Mouse (Mus musculus) c-Kit-positive CD71-positive TER-119-negative erythroid progenitor cells, embryonic 14.5 days (primary cell): ENCODE data around the gene Mypn.
A peak's percentile ranks its signal among the peaks of the same experiment; 100 is the strongest.

Experiments used
- DNase-seq: peaks from one replicate; pipeline ENCODE4 v3.0.0-alpha.2; 2013; ENCODE audit warnings: low read depth

Mypn gene

DNA sequence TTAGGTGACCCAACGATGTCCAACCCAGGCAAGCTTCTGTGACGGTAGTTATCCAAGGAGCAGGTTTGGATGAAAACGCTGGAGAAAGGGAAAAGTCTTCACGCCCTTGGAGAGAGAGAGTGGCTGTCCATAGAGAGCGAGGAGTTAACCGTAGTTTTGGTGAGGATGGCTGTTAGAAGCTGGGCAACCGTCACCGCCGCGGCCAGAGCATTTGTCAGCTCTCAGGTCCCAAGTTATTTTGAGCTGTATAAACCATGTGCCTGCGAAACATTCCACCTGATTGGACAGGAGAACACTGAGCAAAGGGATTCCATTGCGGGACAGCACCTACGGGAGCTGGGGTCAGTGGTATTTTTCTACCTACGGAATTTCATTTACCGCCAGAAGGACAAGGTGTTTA, at the start of gene Mypn:
TSS of gene Mypn (minus strand) at position 225 of the 400 bp plus-strand sequence.
- no peak for DNase-seq

DNA sequence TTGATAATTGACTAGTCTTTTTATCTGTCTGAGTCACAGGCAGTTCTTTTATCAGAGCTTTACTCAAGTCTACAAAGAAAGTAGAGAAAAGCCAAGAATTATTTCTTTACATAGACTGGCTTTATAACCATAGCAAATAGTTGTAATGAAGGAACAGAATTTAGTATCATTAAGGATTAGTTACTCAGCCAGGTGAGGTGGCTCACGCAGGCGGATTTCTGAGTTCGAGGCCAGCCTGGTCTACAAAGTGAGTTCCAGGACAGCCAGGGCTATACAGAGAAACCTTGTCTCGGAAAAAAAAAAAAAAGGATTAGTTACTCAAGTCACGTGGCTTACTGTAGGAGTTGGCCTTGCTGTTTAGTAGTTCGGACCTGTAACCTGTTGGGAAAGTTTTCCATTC, 44.7 kb upstream of the Mypn start:
- no peak for DNase-seq

- no peak for DNase-seq
Observed at GRCm38 (mm10) chr10:63247457-63247856, 43.7 kb upstream of the Mypn start.

DNA sequence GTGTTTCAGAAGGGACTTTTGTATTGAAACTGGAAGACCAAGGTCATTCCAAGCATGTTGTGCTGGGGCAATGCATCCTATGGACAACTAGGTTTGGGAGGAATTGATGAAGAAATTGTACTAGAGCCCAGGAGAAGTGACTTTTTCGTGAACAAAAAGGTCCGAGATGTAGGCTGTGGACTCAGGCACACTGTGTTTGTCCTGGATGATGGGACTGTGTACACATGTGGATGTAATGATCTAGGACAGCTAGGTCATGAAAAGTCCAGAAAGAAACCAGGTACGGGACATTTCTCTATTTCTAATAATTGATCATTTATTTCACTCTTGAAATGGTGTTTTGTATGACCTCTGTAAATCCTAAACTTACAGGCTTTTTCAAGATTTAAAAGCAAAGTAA, 42.1 kb upstream of the Mypn start:
- no peak for DNase-seq

- peak; percentile 48 for DNase-seq
Observed at GRCm38 (mm10) chr10:63244746-63245145, 41.0 kb upstream of the Mypn start.

DNA sequence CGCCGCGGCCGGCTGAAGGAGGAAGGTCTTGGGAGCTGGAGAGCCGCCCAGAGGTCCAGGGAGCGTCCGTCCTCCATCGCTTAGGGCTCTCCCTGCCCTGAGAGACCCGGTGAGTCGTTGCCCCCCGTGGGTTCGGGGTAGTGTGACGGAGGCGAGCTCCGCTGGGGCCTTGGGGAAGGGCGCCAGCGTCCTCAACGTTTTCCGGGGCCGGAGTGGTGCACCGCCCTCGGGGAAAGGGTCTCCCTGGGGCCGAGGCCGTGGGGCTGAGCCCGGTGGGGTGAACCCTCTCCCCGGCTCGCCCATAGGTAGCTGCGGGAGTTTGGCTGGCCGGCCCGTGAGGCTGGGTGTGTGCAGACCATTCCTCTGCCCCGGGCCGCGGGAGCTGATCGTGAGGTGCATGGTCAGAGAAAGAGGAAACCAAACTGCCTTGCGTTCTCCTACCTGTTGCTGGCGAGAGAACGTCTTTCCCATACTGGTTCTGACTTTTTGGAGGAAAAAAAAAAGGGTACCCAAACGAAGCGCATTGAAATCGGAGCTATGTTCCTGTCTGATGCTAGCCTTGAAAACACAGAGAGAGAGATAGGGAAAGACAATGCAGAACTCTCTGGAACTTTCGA, 40.4 kb upstream of the Mypn start:
- peak; percentile 43 for DNase-seq

DNA sequence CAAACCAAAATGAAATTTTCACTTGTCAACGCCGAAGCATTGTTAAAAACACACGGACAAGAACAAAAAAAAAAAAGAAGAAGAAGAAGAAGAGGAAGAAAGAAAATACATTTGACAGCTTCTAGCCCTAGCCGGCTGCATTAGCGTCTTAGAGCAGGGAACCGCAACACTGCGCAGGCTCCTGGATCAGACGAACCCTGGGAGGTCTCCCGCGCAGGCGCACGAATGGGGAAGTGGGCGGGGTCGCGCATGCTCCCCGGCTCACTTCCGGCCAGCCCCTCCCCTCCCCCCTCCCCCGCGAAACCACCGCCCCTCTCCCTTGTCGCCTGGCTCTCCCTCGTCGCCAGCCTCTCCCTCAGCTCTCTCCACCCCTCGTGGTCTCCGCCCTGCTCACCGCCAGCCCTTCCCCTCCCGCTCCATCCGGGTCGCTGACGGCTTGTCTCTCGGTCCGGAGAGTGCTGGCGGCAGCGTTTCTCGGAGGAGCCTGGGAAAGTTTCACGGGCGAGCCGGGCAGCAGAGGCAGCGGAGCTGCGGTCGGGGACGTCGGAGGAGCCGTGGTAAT, 39.8 kb upstream of the Mypn start, which contains the start of gene Herc4:
TSS of gene Herc4 (plus strand) at position 318 of the 562 bp plus-strand sequence.
- peak; percentile 85 for DNase-seq

DNA sequence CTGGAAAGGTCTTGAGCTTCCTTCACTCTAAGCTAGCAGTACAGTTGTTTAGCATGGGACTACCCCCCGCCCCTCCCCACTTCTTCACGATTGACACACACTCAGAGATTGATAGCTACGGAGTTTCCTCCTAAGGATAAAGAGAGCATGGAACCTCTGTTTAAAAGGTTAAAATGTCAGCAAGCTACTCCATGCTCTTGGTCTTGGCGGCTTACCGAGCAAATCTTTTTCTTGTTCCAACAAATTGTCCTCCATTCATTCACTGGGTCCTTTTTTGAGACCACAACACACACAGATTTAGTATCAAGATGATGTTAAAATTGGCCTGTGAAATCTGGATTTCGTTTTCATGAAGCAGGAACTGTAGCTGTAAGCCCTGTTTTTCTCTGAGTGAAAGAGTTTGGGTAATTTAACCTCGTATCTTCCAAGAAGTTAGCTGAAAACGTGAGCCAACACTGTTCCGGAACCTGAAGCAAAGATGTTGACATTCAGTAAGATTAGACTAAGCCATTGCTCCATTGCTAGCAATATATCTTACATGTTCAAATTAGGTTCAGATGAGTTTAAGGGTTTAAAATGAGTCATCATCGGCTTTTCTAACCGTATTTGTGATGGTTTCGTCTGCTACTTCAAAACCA, 39.2 kb upstream of the Mypn start:
- DNase-seq, result peak; percentile 13

DNA sequence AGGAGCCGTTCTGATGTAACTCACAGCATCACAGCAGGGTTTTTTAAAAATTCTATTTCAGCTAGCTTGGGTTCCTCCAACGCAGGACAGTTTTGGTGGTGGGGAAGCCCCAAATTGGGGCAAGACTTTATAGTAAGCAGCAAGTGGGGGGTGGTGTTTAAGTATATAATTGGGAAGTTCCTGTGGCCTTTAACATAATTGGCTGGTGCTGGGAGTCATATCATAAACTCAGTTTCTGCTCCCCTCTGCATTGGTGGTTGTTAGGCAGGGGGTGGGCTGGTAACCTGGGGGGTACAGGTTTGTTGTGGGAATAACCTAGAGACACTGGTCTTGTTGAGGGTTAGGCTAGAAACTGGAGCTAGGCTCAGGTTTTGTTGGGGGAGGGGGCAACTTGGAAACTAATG, 37.1 kb upstream of the Mypn start:
- no peak for DNase-seq

- DNase-seq, result no peak
Observed at GRCm38 (mm10) chr10:63239848-63240247, 36.1 kb upstream of the Mypn start.

DNA sequence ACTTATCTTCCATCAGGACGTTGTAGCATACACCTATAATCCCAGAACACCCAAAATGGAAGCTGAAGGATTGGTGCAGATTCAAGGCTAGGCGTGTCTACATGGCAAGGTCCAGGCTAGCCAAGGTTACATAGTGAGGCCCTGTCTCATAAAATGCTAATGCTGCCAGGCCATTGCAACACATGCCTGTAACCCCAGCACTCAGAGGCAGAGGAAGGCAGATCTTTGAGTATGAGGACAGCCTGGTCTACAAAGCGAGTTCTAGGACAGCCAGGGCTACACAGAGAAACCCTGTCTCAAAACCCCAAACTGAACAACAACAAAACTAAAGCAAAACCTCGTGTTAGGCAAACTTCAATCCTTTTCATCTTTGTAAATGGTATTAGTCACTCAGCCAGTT, 34.3 kb upstream of the Mypn start:
- DNase-seq, result no peak

GRCm38 (mm10) chr10:63237206-63237605, 33.5 kb upstream of the Mypn start:
- no peak for DNase-seq

DNA sequence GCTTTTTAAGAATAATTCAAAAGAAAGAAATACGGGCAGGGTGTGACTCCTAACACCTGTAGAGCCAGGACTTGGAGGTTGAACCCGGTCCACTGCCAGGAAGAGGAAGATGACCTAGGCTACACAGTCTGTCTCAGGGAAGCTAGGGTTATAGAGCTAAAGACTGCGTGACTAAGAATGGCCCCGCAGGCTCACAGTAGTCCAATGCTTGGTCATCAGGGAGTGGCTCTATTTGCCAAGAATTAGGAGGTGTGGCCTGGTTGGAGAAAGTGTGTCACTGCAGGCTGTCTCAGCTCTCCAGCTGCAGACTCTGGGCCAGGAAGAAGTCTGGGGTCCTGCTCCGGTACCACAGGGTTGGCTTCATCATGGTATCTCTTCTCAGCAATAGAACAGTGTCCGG, 32.9 kb upstream of the Mypn start:
- DNase-seq, result no peak

GRCm38 (mm10) chr10:63235889-63236288, 32.1 kb upstream of the Mypn start:
- no peak for DNase-seq

GRCm38 (mm10) chr10:63234133-63234532, 30.4 kb upstream of the Mypn start:
- DNase-seq, result no peak

DNA sequence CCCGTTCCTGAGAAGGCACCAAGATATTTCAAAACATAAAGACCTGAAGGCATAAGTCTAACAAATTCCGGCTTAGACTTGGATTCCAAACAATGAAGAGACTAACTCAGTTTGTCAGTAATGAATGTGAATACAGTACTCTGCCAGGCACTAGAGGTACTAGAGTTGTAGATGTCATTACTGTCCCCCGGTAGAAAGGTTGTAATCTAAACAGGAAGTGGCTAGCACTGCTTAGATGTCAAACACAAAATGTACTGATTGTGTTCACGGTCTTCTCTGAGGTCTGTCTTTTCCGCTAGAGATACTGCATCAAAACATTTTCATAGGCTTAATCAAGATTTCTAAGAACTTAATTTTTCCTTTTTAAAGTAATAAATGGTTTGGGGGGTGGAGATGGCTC, 27.9 kb upstream of the Mypn start:
- DNase-seq, result no peak

DNA sequence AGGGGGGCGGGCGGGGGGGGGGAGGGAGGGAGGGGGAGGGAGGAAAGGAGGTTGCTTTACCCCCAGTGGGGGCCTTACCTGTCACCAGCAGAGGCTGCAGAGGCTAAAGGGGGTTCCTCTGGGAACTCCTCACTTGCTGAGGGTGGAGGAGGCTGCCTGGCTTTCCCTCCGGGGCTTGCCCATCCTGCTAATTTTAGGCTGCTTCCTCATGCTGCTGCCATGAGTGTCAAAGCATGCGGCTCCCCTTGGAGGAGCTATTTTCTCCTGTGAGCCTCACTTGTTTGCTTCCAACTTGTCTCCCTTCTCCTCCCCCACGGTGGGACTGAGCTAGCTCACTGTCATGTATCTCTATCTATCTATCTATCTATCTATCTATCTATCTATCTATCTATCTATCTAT, 27.1 kb upstream of the Mypn start:
- no peak for DNase-seq

DNA sequence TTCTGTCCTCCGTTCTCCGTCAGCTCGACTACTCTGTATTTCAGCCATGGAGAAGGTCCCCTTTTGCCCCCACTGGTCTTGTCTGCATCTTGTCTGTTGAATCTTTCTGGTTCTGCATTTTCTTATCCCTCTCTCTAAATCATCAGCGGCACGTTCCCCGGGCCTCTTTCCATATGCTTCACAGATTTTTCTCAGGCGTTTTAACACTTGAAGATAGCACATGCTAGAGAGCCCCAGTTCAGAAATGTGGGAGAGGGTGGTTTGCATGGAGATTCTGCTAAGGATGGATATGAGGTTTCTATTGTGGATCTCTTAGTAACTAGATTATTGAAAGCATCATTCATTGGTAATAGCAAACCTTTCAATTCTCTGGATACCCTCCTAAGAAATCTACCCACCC, 26.5 kb upstream of the Mypn start:
- DNase-seq, result no peak

DNA sequence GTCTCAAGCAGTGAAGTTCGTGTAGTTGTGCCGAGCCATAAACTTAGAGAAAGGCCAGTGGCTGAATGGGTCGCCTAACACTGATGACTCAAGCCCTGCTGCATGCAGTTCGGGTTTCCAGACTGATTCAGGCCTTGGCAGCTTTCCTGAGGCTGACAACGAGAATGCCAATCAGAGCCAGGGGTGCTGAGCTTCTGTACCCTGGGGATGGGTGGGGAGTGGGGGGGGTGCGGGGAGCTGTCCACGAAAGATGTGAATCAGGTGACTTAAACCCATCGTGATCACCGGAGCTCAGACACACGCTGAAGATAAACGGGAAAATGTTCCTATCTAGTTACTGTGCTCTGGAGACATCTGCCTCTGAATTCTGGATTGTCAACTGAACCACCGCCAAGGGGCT, 20.6 kb upstream of the Mypn start:
- no peak for DNase-seq

DNA sequence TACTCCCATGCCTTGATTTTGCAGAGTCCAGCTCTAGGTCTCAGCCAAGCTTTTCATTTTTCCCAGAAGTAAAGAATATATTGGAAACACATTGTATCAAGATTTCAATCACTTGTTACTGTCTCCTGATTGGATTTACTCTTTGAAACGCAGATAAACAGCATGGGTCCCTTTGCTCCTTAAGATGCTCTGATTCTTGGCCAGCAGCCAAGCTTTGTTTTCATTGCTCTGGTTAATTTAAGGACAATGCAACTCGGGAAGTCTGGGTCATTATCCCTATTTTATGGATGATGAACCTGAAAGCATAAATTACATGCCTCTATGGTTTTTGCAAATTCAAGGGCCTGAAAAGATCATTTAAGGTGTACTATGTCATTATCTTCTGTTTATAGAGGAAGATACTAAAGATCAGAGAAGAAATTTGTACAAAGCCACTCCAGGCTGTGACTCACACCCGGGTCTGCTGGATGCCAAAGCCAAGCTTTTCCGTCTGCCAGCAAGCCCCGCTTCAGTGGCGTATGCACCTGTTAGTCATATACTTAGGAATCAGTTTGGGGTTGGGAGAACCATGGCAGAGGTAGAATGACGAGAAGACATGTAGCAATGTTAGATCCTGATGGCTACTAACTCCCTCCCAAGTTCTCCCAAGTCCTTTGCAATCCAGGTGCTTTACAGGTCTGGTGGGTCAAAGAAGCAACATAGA, 17.5 kb upstream of the Mypn start:
- no peak for DNase-seq

GRCm38 (mm10) chr10:63208871-63209270, 5.1 kb upstream of the Mypn start:
- DNase-seq, result no peak

DNA sequence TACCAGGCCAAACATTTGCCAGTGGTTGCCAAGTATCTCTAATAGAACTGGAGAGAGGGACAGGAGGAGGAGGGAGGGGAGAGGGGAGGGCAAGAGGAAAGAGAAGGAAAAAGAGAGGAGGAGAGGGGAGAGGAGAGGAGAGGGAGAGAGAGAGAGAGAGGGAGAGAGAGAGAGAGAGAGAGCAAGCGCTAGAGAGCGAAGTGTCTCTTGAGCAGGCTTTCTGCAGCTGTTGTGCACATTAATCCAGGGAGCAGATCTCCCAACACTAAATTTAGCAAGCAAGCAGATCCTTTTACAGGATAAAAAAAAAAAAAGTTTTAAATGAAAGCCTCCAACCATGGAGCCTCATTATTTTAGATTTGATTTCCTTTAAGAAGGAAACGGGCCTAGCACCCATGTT, 750 bp downstream of the Mypn start:
- no peak for DNase-seq

GRCm38 (mm10) chr10:63201534-63201933, 2.2 kb downstream of the Mypn start:
- DNase-seq, result no peak
